Comparison of ENCODE assay signal across 13 mouse cellular contexts in genomic region chr2:118061291-118061690, GRCm38 (mm10). TPM values are rescaled to one million over a fixed set of nuclear protein-coding genes. Genes with fewer than 3 reads are reported as not detected.
DNase-seq lines count a peak whose midpoint lies in the region; ATAC-seq lines count a peak whose summit lies in the region.
"Had no signal": no experiment of that assay in that cellular context is flagged by ENCODE, and none has a peak within 500 bp of the region (broad histone marks: within the 10 kb centered on the region; RNA-seq: fewer than 3 reads in every experiment).

No protein-coding gene starts in this region.

- intact Hi-C loops in left cerebral cortex, postnatal 14 days (cut with DNase I) = no loop called here

- ATAC-seq in cerebellum, adult (ENCODE audit: insufficient number of reproducible peaks, low FRiP score, low TSS enrichment) = no peak

- peak; percentile 5 to 11 for DNase-seq in cerebellum, postnatal 10 days
- DNase-seq in left cerebral cortex, postnatal 14 days (ENCODE audit: low spot score in 2 of 2) = peak; percentile 32 to 49
- DNase-seq in left cerebral cortex, adult 18-20 months (ENCODE audit: low spot score in 2 of 2) = no peak
- peak; percentile 13 to 18 for DNase-seq in frontal cortex, postnatal 14 days (ENCODE audit: low spot score in 2 of 2)
- peak; percentile 15 for DNase-seq in right cerebral cortex, postnatal 25 days
- no peak for DNase-seq in adrenal gland, postnatal 25 days
- DNase-seq in adrenal gland, adult 18-20 months (ENCODE audit: low spot score in 2 of 2) = no peak
- DNase-seq: cerebellum, adult 8-10 months; heart, postnatal 4 days; lung, adult 18-20 months; lung, postnatal 36 days; thymus, postnatal 14 days had no signal

RNA-seq across cellular contexts. Expression of gene Thbs1, which starts 50.4 kb away (rescaled TPM):
- total RNA-seq in left cerebral cortex, postnatal 14 days (2021) = 1 to 10 TPM; 4.3 to 4.7 TPM
- total RNA-seq in left cerebral cortex, adult 18-20 months (2021) = 1 to 10 TPM; 2.4 to 3.1 TPM
- total RNA-seq in adrenal gland, postnatal 25 days (2021) = 8.0 and 8.5 TPM in 2 replicates
- 10 to 100 TPM; 27.7 to 43.6 TPM for total RNA-seq in adrenal gland, adult 18-20 months (2021)

Comparison
In these comparisons a context has a peak if more than half of its experiments do, and no peak if none do; other contexts are left out.
1. DNase-seq: peak in cerebellum, postnatal 10 days (2 of 2), left cerebral cortex, postnatal 14 days (2 of 2), frontal cortex, postnatal 14 days (2 of 2) and right cerebral cortex, postnatal 25 days (single experiment); none in left cerebral cortex, adult 18-20 months (0 of 2), adrenal gland, postnatal 25 days (single experiment) and adrenal gland, adult 18-20 months (0 of 2).